Mouse (Mus musculus) spleen, postnatal 10 days (tissue): ENCODE results near the gene Gm43191.
"Not testable (repeated sequence)": the region's sequence is repeated elsewhere in the genome, so short reads cannot be mapped to it uniquely, and the experiment has no call there.

Experiments
- DNase-seq, 2 experiments: peaks; one replicate each; pipeline ENCODE4 v3.0.0; 2021 to 2022; ENCODE audit warnings: low spot score in 2 of 2

Gm43191 gene

DNA sequence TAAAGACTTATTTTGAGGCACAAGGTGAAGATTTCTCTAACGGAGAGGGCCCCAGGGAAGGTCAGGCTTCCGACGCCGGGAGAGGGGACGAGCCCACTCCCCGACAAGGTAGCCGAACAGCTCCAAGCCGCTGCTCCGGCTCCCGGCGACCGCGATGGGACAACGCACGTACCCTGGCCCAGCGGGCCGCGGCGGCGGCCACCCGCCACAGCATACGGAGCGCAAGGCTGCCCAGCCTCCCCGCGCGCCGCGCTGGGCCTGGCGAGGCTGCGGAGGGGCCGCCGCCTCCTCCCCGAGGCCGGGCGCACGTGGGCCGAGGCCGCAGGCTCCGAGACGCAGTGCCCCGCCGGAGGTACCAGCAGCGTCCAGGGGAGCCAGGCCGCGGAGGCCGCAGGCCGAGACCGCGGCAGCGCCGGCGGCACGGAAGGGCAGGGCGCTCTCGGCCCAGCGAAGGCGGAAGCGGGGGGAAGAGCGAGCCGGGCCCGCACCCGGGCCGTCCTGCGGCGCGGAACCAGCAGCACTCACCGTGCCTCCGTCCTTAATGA lies 19.1 kb downstream of the Gm43191 start:
- DNase-seq = no peak

DNA sequence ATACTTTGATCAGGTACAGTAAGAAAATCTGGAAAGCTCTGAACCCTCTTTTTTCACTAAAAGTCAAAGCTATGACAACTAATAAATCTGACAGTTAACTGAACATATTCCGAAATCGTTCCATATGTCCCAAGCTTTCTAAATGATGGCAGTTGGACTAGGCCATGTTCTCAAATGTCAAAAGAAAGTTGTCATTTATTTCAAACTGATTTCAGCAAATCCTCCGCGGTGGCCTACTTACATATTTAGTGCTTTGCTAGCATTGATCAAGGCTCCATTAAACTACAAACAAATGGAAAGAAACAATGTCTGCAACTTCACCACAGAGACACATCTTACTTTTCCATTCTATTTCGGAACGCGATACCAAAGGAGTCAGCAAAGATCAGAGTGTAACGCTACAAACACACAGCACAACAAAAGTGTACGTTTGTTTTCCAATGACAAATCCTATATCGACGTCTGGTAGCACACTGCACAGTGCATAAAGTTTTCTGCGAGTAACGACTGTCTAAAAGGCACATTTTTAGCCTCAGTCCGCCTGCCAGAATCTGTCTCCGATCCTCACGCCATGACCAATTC lies 19.7 kb downstream of the Gm43191 start:
- DNase-seq = no peak

DNA sequence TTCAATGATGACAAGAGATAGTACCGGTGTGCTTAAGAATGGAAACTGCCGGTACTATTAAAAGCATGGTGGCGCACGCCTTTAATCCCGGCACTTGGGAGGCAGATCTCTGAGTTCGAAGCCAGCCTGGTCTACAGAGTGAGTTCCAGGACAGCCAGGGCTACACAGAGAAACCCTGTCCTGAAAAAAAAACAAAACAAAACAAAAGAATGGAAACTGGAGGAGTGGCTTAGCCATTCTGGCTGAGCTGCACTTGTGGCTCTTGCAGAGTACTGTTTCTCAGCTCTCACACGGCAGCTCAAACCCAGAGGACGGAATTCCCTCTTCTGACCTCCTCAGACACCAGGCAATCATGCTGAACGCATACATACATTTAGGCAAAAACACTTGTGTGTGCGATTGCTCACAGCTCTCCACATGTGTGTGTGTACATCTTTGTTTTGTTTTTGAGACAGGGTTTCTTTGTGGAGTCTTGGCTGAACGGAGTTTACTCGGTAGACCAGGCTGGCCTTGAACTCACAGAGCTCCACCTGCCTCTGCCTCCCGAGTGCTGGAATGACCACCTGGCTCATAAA lies 21.1 kb downstream of the Gm43191 start:
- DNase-seq = no peak

DNA sequence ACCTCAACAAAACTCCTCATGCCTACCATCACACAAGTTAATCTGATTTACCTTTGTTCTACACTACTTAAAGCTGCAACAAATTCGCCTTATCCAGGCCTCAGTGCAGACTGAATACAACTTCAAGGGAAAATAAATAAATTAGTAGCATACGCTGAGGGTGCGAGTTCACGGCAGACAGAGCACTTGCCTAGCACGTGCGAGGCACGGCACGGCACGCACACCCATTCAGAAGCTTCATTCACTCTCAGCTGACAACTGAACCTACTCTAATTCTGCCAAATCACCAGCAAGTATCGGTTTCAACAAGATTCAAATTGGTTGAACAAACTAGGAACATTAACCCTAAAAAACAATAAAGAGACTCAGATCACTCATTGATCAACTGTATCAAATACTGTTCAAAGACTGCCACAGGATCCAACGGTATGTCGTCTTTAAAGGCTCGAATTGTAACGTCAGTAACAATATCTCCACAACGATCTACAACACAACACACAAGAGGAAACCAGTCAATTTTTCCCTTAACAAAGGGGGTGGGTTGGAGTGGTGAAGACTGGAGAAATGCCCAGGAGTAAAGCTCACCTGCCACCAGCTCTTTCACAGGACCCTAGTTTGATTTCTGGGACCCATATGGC lies 22.0 kb downstream of the Gm43191 start:
- DNase-seq = no peak

DNA sequence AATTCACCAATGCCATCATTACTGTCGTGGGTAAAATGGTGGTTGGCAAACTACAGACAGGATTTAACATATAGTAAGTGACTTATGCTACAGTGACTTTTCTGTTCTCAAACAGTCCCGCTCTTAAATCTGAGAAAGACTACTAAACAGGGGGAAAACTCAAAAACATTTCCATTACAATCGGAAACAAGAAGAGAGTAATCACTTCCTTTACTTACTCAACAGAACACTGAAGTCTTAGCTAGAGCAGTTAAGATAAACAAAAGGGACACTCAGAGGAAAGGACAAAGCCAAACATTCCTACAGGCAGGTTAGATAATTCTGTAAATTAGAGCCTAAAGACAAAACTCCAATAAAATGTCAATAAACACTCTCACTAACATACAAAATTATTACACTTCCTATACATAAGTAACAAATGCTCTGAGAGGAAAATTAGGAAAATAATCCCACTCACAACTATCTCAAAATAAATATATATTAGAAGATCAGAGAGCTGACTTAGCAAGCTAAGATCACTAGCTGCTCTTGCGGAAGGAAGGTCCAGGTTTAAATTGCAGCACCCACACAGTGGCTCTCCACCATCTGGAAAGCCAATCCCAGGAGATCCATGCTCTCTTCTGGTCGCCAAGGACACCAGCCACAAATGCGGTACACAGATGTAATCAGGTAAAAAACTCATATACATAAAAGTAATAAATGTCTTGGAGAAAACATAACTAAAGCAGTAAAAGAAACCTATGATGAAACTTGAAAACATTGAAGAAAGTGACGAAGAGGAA lies 24.7 kb downstream of the Gm43191 start:
- DNase-seq = no peak

DNA sequence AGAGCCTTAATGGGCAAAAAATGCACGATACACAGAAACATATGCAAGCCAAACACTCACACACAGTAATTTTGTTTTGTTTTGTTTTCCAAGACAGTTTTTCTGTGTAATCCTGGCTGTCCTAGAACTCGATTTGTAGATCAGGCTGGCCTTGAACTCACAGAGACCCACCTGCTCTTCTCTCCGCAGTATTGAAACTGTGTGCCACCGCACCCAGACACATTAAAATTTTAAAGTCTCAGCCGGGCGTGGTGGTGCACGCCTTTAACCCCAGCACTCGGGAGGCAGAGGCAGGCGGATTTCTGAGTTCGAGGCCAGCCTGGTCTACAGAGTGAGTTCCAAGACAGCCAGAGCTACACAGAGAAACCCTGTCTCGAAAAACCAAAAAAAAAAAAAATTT lies 27.0 kb downstream of the Gm43191 start:
- not testable (repeated sequence) for DNase-seq

DNA sequence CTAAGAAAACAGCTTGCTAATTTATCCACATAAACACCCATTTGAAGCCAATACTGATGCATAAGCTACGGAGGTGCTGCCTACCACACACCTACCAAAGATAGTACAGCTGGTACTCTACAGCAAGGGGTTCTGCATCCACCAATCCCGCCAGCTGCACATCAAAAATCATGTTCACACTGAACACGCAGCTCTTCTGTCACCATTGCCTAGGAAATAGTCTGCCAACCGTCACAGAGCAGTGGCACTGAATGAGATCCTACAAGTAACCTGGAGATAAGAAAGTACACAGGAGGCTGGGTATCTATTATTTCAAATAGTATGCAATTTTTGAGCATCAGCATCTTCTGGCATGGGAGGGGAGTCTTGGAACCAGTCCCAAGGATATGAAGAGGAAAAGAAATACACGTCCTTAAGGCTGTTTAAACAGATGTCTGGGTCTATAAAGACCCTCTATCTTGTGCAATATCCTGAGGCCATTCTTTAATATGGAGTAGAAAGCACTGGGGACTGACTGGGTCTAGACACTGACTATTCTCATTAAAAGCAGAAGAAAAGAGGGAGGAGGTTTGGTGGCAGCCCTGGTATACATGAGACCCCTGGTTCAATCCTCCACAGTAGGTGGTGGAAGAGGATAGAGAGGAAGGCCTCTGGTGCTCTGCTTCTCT lies 27.6 kb downstream of the Gm43191 start:
- DNase-seq = no peak

DNA sequence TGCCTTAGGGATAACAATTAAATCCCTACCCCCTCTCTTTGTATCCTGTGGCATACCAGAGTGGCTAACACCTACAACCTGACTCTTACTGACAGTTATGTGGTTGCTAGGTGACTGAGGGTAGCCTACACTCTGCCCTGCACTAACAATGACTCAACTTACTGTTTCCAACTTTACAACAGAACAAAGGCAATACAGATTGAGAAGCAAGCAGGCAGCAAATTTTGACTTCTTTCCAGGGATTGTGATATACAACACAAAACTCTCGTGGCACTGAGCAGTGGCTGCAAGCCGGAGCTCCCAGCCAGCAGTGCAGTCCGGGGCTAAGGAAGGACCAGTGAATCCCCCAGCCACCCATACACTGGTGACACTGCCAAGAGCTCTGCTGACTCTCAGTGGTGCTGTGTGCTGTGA lies 29.0 kb downstream of the Gm43191 start:
- DNase-seq = no peak

DNA sequence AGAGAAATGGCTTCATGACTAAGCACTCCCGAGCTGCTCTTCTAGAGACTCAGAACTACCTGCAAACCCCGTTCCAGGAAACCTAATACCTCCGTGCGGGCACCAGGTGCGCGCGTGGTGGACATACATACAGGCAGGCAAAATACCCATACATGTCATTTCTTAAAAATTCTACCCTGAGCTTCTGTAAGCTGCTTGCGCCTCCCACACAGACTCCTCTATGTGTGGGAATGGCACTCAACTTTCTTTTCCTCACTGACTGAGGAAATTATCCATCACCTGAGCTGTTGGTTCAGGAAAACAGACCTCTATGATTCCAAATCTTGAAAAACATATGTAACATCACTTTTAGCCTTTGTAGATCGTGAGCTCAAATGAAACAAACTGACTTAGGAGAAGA lies 30.4 kb downstream of the Gm43191 start:
- no peak for DNase-seq

DNA sequence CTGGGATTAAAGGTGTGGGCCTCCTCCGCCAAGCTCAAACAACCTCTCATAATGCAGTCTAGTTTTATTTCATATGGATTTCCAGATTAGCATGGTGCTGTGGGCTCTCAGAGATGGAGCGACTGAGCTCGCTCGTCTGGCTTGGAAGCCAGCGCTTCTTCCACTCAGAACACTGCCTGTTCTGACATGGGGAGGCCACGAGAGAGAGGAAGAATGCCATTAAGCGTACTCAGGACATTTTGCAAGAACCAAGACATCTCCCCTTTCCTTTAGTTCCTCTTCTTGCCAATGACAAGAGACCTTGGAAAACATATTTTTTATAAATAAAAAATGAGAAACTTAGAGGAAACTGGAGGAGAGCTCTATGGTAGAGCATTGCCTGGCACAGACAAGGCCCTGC lies 32.3 kb downstream of the Gm43191 start:
- DNase-seq = no peak

DNA sequence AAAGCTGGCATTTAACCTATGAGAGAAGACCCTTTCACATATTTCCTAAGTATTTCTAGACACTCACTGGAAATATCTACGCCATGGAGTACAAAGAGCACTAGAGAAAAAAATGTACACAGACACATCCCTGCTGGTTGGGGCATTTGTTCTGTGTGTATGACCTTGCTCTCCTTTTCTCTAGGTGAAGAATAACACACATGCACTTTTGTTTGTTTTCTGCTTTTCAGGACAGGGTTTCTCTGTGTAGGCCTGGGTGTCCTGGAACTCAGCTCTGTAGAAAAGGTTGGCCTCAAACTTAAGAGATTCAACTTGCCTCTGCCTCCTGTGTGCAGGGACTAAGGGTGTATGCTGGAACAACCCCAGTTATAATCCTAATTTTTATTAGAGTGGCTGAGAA lies 34.7 kb downstream of the Gm43191 start:
- DNase-seq = no peak

DNA sequence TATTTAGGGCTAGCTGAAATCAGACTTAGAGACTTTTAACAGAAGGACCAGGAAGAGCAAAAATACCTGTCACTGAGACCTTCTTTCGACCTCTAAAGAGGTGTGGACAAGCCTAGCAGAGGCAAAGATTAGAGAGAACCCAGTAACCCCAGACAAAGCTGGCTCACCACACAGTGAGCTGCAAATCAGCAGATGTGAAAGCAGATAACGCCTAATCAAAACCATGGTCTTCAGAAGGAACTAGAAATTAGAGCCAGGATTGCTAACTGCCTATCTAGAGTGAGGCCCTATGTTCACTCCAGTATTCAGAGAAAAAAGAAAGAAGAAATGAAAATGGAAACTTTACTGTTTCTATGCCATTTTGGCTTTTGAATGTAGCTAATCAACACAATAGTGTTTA lies 38.7 kb downstream of the Gm43191 start:
- no peak for DNase-seq

DNA sequence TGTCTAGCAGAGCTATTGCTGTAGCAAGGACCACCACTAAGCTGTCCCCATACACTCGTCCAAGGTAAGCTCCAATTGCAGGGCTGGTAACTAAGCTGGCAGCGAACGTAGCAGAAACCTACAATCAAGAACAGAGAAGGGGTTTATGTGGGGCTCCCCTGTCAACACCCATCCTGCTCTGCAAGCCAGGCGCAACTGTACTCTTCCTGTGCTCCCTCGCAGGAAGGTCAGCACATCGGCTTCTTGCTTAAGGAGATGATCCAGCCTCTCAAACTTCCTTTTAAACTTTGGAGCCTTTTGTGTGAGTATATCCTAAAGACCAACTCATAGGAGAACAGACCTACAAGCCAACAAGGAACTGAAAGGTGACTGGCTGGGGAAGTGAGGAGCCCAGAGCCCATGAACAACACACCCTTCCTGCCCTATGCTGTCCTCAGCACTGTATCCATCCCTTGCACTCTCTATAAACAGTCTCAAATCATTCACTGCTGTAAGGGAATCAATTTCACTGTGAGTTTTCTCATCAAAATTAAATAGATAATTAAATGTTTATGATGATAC lies 39.2 kb downstream of the Gm43191 start:
- DNase-seq = no peak

DNA sequence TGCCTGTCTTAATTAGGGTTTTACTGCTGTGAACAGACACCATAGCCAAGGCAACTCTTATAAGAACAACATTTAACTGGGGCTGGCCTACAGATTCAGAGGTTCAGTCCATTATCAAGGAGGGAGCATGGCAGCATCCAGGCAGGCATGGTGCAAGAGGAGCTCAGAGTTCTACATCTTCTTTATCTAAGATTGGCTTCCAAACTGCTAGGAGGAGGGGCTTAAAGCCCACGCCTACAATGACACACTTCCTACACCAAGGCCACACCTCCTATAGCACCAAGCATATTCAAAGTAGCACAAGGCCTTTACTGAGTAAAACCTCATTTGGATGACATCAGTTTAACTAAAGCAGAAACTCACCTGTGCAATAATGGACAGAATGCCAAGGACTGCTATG lies 41.0 kb downstream of the Gm43191 start:
- DNase-seq = no peak

DNA sequence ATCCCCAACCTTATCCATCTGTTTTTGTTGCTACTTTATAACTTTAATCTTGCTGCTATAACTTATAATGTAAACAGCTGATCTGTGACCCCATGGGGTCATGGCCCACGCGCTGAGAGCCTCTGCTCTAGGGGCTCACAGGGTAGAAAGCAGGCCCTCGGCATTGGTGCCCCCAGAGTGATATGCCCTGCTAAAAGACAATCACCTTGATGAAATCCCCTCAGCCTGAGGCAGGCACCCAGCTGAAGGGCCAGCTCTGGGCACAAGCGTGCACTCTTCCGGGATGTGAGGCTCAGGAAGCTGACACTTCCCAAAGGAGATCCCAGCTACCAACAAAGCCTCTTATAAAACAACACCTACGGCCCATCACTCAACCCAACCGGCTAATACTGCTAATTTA lies 42.5 kb downstream of the Gm43191 start:
- no peak for DNase-seq

DNA sequence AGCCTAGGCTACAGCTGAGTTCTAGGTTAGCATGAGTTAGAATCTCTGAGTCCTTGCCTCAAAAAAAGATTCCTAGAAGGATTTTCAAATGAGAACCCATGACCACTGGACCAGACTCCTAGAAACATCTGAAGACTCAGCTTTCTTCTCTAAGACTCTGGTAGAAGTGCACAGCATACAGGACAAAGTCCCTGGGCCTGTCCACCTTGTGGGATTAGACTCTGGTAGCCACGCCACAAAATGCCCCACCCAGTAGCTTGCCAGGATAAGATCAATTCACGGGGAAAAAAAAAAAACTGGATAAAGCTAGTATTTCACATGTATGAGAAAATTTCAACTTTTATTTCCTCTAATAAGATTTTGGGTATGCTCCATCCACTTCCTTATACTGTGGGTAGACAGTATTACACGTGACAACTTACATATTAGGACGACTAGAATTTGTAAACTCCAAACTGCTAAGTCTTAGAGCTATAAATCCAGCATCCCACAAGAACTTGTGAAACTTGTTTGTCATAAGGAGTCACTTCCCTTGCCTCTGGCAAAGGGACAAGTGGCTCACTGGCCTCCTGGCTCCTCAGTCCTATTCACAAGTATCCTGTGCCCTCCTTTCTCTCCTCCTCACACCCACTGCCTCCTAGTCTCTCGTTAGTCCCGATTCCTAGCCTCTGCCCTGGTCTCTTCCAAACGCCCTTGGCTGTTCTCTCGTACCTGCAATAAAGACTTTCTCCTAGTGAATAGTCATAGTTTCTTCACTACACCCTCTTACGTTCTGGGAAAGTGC lies 43.2 kb downstream of the Gm43191 start:
- no peak for DNase-seq

DNA sequence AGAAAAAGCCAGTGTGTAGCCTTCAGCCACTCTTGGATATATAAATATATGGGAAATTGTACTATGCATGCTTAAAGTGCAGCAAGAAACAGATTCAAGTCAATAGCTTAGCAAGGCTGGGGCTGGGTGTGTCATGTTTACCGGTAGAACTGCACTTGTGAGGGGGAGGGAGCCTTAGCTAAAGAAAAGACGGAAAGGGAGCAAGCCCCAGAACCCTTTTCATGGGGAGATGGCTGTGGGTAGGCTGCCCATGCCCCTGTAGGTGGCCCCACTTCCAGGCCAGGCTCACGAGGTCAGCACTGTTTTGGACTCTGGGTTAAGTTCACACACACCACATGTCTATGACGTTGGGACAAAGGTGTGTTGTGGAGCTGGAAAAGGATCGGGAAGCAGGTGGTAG lies 45.3 kb downstream of the Gm43191 start:
- no peak for DNase-seq

DNA sequence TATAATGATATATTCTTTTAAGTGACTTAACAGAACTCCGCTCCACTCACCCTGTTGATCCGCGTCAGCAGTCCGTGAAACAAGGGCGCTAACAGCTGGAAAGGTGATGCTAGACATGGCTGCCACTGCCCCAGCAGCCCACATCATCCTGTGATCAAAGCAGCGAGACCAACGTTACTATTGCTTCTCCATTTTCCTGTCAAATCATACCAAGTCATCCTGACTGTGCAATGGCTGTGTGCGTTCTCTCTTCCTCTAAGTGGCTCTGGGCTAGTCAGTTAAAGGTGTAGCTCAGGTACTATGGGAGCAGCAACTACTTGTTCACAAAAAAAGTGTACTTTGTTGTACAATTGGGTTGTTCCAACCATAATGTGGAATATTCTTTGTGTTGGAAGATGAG lies 46.2 kb downstream of the Gm43191 start:
- DNase-seq = no peak

DNA sequence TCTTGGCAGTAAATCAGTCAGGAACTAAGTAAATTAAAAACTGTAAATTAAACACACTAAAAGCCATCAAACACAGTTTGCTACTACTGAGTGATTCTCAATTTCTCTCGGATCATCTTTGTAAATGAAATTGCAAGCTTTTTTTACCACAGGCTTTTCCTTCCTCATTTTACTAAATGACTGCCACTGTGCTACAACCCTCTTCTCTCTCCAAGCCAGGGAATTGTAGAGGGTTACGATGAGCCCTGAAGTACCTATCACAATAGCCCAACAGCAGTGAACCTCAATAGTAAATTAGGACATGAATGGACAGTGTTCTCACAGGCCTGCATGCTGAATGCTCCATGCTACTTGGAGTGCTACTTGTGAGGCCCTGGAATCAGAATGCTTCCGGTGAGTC lies 47.0 kb downstream of the Gm43191 start:
- DNase-seq = no peak

DNA sequence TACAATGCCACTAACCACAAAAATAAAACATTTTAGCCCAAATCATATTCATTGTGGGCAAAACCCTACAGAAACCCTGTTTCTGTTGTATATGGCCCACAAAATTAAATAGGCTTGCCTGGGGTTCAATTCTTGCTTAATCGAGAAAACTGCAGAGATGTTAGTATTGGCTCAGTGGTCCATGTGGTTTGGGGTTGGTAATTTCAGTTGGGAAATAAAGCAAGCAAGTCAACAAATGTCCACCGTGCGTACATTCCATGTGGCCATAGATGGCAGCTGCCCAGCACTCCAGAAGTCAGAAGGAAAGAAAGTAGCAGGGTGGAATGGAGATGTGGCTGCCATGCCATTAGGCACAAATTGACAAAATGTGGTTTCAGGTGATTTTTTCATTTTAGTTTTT lies 48.1 kb downstream of the Gm43191 start:
- no peak for DNase-seq

DNA sequence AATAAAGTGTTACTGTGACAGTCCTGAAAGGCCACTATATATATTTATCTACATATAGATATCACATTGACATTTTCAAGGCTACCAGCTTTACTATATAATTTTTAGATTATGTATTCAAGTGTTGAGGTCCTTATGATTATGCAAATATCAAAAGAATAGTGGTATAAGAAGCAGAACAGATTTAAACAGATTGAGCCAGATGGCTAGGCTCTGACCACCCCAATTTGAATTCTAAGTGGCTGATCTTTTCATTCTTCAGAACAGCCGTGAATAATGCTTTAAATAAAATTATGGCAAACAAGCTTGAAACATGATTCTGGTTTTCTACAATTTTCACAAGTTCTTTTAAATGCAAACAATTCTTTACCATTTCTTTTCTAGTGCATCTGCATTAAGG lies 49.6 kb downstream of the Gm43191 start:
- DNase-seq = no peak
